Mouse (Mus musculus): Measurements from ENCODE around the gene Cabp2.
A peak's percentile ranks its signal among the peaks of the same experiment; 100 is the strongest.
"Not testable (repeated sequence)": the region's sequence is repeated elsewhere in the genome, so short reads cannot be mapped to it uniquely, and the experiment has no call there.

The Cabp2 gene

GRCm38 (mm10) chr19:4081394-4081793, at the start of gene Cabp2:
Gene Cabp2, plus strand, starts transcription at chr19:4081578.
- DNase-seq (ENCODE audit: low read depth, low spot score), result no peak

GRCm38 (mm10) chr19:4032668-4033067, 48.7 kb upstream of the Cabp2 start:
- no peak for DNase-seq (ENCODE audit: low read depth, low spot score)

GRCm38 (mm10) chr19:4033298-4033697, 48.1 kb upstream of the Cabp2 start:
- DNase-seq (ENCODE audit: low read depth, low spot score), result no peak

- no peak for DNase-seq (ENCODE audit: low read depth, low spot score)
Measured at GRCm38 (mm10) chr19:4033742-4034141, 47.6 kb upstream of the Cabp2 start.

- no peak for DNase-seq (ENCODE audit: low read depth, low spot score)
Measured at GRCm38 (mm10) chr19:4036327-4037045, 44.9 kb upstream of the Cabp2 start.

- not testable (repeated sequence) for DNase-seq (ENCODE audit: low read depth, low spot score)
Measured at GRCm38 (mm10) chr19:4037154-4037787, 44.1 kb upstream of the Cabp2 start.

- DNase-seq (ENCODE audit: low read depth, low spot score), result peak; percentile 89
Measured at GRCm38 (mm10) chr19:4037788-4038232, 43.6 kb upstream of the Cabp2 start, which contains the start of gene Gstp1. Gene Gstp1, minus strand, starts transcription at chr19:4037985.

GRCm38 (mm10) chr19:4040941-4041340, 40.4 kb upstream of the Cabp2 start:
- DNase-seq (ENCODE audit: low read depth, low spot score), result not testable (repeated sequence)

GRCm38 (mm10) chr19:4041500-4041899, 39.9 kb upstream of the Cabp2 start:
- DNase-seq (ENCODE audit: low read depth, low spot score), result not testable (repeated sequence)

- DNase-seq (ENCODE audit: low read depth, low spot score), result peak; percentile 80
Measured at GRCm38 (mm10) chr19:4042124-4042523, 39.3 kb upstream of the Cabp2 start.

- not testable (repeated sequence) for DNase-seq (ENCODE audit: low read depth, low spot score)
Measured at GRCm38 (mm10) chr19:4044109-4044508, 37.3 kb upstream of the Cabp2 start.

GRCm38 (mm10) chr19:4045966-4046865, 35.2 kb upstream of the Cabp2 start, which contains the start of gene Gstp2:
Gene Gstp2, minus strand, starts transcription at chr19:4046023.
- DNase-seq (ENCODE audit: low read depth, low spot score), result peak; percentile 90

GRCm38 (mm10) chr19:4046866-4047254, 34.5 kb upstream of the Cabp2 start:
- no peak for DNase-seq (ENCODE audit: low read depth, low spot score)

GRCm38 (mm10) chr19:4047859-4048258, 33.5 kb upstream of the Cabp2 start:
- DNase-seq (ENCODE audit: low read depth, low spot score), result peak; percentile 80

- DNase-seq (ENCODE audit: low read depth, low spot score), result not testable (repeated sequence)
Measured at GRCm38 (mm10) chr19:4049069-4049468, 32.3 kb upstream of the Cabp2 start.

GRCm38 (mm10) chr19:4051016-4051415, 30.4 kb upstream of the Cabp2 start:
- DNase-seq (ENCODE audit: low read depth, low spot score), result no peak

- peak; percentile 34 for DNase-seq (ENCODE audit: low read depth, low spot score)
Measured at GRCm38 (mm10) chr19:4051741-4052515, 29.4 kb upstream of the Cabp2 start.

- DNase-seq (ENCODE audit: low read depth, low spot score), result no peak
Measured at GRCm38 (mm10) chr19:4052516-4053030, 28.8 kb upstream of the Cabp2 start.

GRCm38 (mm10) chr19:4054613-4055012, 26.8 kb upstream of the Cabp2 start:
- DNase-seq (ENCODE audit: low read depth, low spot score), result no peak

- DNase-seq (ENCODE audit: low read depth, low spot score), result no peak
Measured at GRCm38 (mm10) chr19:4055216-4055946, 26.0 kb upstream of the Cabp2 start.

Measured in skeletal muscle tissue, adult 2 months (tissue).